Mouse (Mus musculus) stomach, embryonic 16.5 days (tissue): ENCODE measurements around the gene Susd4. TPM values are rescaled to one million over a fixed set of nuclear protein-coding genes. Genes with fewer than 3 reads are reported as not detected.

Experiments used
- ATAC-seq: fragments of 200-750 bp; cut with Nextera tagmentation; 2 replicates; pipeline ENCODE4 v1.8.0; 2017; ENCODE audit warnings: moderate number of reproducible peaks, moderate TSS enrichment; ENCODE audit not compliant: insufficient read depth, low FRiP score
- H3K27ac ChIP-seq: fragments of 300-500 bp; sonication (generic); 2 replicates; pipeline ENCODE4 v1.5.1; 2014; ENCODE audit warnings: low read length
- H3K27me3 ChIP-seq: fragments of 300-500 bp; sonication (generic); 2 replicates; pipeline ENCODE4 v1.6.1; 2014; ENCODE audit warnings: low read length, control low read depth, mixed read lengths; ENCODE audit not compliant: control insufficient read depth, insufficient read depth
- H3K36me3 ChIP-seq: fragments of 300-500 bp; sonication (generic); 2 replicates; pipeline ENCODE4 v1.6.1; 2014; ENCODE audit warnings: low read length; ENCODE audit not compliant: control insufficient read depth, insufficient read depth
- H3K4me1 ChIP-seq: fragments of 300-500 bp; sonication (generic); 2 replicates; pipeline ENCODE4 v1.6.1; 2014; ENCODE audit warnings: low read length, control low read depth, mixed read lengths; ENCODE audit not compliant: control insufficient read depth, insufficient read depth
- H3K4me2 ChIP-seq: fragments of 300-500 bp; sonication (generic); 2 replicates; pipeline ENCODE4 v1.6.1; 2014; ENCODE audit warnings: low read depth, low read length, mixed read lengths
- H3K4me3 ChIP-seq: fragments of 300-500 bp; sonication (generic); replicated peaks from 2 replicates; pipeline ENCODE4 v1.5.1; 2014; ENCODE audit warnings: mild to moderate bottlenecking, low read length
- H3K9ac ChIP-seq: fragments of 300-500 bp; sonication (generic); 2 replicates; pipeline ENCODE4 v1.6.1; 2014; ENCODE audit warnings: low read length
- H3K9me3 ChIP-seq: fragments of 300-500 bp; sonication (generic); replicated peaks from 2 replicates; pipeline ENCODE4 v1.6.1; 2016; ENCODE audit warnings: low read length, control low read depth; ENCODE audit not compliant: control insufficient read depth
- WGBS: fragments of 180-500 bp; shearing (Covaris S2); extraction: QIAGEN DNeasy Blood & Tissue Kit; methylation state at CpG from one replicate; pipeline ENCODE4 v1.1.7; 2014; 5-methylcytosine and 5-hydroxymethylcytosine counted together
- polyA plus RNA-seq: library from polyadenylated mRNA; unstranded; fragments of >200 nt; fragmentation: Nextera tagmentation; extraction: Ambion mirVana; gene quantifications from 2 replicates; pipeline ENCODE4 v1.2.1, GENCODE M21; 2015

The Susd4 gene
- polyA plus RNA-seq, 1 experiment from 2014 or later, result 15.2 TPM

DNA sequence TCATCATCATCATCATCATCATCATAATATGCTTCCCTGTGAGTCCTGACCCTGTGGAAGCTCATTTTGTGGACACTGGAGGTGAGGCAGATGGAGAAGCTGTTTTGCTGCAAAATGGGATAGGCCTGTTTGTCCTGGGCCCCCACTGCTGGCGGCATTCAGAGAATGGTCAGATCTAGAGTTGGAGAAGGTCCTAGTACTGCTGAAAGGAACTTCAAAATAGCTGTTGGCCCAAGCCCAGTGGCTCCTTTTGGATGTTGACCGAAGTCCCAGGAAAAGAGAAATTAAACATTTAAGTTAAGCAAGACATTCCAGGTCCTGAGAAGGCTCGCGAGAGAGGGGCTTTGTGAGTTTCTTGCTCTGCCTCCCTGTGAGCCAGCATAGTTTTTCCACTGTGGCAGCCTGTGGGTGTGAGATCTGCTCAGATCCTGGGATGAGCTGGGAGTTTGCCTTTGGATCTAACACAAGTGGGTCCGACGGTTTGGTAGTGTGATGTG lies 15.4 kb downstream of the Susd4 start:
- H3K36me3 ChIP-seq, result no peaks in the 10 kb centered on the region
- no peaks in the 10 kb centered on the region for H3K9me3 ChIP-seq
- no peaks in the 10 kb centered on the region for H3K27me3 ChIP-seq
- 63% methylated on average over 6 of the region's 6 CpGs for WGBS
- no peaks in the 10 kb centered on the region for H3K4me1 ChIP-seq
- H3K4me3 ChIP-seq, result no peak overlapping the region
- no peak overlapping the region for H3K27ac ChIP-seq
- no peak for ATAC-seq
- H3K9ac ChIP-seq, result no peak overlapping the region
- no peak overlapping the region for H3K4me2 ChIP-seq

- WGBS, result 86% methylated on average over 7 of the region's 7 CpGs
- H3K36me3 ChIP-seq, result no peaks in the 10 kb centered on the region
- no peak for ATAC-seq
- no peaks in the 10 kb centered on the region for H3K4me1 ChIP-seq
- no peaks in the 10 kb centered on the region for H3K27me3 ChIP-seq
- no peak overlapping the region for H3K4me2 ChIP-seq
- no peak overlapping the region for H3K9ac ChIP-seq
- no peak overlapping the region for H3K4me3 ChIP-seq
- H3K27ac ChIP-seq, result no peak overlapping the region
- H3K9me3 ChIP-seq, result no peaks in the 10 kb centered on the region
Observed at GRCm38 (mm10) chr1:182783774-182784173, 20.1 kb downstream of the Susd4 start.

DNA sequence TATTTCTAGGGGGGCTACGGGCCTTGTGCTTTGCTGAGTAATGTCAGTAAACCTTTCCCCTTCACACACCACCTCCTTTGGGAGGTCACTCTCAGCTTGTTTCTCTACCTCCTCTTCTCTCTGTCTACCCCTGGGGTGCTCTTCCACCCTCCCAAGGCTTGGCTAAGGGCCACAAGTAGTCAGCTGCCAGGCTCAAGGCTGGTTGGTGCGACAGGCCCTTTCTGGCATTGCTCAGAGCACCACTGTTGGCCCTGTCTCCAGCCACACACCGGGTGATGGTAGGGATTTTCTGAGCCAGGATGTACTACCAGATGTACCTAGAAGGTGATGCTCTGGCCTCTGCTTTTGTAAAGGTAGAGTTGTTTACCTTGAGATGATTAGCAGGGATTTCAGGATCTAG lies 21.1 kb downstream of the Susd4 start:
- Histone ChIP-seq H3K4me2 (no peak overlapping the region), H3K4me3 (no peak overlapping the region), H3K27ac (no peak overlapping the region), H3K9ac (no peak overlapping the region), H3K4me1 (0 out of 2 replicates have a peak, but pooled peaks cover 8% of the 10 kb centered on the region), H3K27me3 (no peaks in the 10 kb centered on the region), H3K9me3 (no peaks in the 10 kb centered on the region), H3K36me3 (no peaks in the 10 kb centered on the region)
- ATAC-seq, result 0 out of 2 replicates have a peak, but pooled peaks have one; percentile 19
- 77% methylated on average over 3 of the region's 3 CpGs for WGBS

- 0 out of 2 replicates have a peak, but pooled peaks cover 8% of the 10 kb centered on the region for H3K4me1 ChIP-seq
- H3K9ac ChIP-seq, result no peak overlapping the region
- no peaks in the 10 kb centered on the region for H3K9me3 ChIP-seq
- no peak overlapping the region for H3K4me2 ChIP-seq
- no peak overlapping the region for H3K27ac ChIP-seq
- WGBS, result 82% methylated on average over 5 of the region's 5 CpGs
- no peaks in the 10 kb centered on the region for H3K36me3 ChIP-seq
- no peak overlapping the region for H3K4me3 ChIP-seq
- H3K27me3 ChIP-seq, result no peaks in the 10 kb centered on the region
- ATAC-seq, result no peak
Observed at GRCm38 (mm10) chr1:182785504-182785903, 21.8 kb downstream of the Susd4 start.

DNA sequence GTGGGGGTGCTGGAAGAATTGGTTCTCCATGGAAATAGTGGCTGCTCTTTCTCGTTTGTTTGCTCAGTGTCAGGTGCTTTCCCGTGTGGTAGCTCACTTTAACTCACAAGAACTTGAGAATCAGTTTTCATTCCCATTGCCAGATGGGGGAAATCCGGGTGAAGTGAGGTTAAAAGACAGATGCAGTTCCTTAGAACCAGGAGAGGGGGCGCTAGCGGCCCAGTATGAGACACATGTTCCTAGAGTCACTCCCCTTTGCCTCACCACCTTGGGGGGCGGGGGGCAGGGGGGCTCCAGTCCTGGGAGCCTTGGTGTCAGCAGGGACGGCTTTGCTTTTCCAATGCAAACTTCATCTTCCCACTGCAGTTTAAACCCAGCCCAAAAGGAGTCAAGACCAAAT lies 23.4 kb downstream of the Susd4 start:
- WGBS, result 46% methylated on average over 7 of the region's 7 CpGs
- ATAC-seq, result no peak
- H3K27ac ChIP-seq, result no peak overlapping the region
- H3K27me3 ChIP-seq, result no peaks in the 10 kb centered on the region
- H3K36me3 ChIP-seq, result no peaks in the 10 kb centered on the region
- H3K9me3 ChIP-seq, result no peaks in the 10 kb centered on the region
- 0 out of 2 replicates have a peak, but pooled peaks cover 8% of the 10 kb centered on the region for H3K4me1 ChIP-seq
- no peak overlapping the region for H3K4me3 ChIP-seq
- no peak overlapping the region for H3K9ac ChIP-seq
- no peak overlapping the region for H3K4me2 ChIP-seq

GRCm38 (mm10) chr1:182788896-182789295 lies 25.2 kb downstream of the Susd4 start:
- Histone ChIP-seq H3K27ac (no peak overlapping the region), H3K4me1 (peaks cover 20% of the 10 kb centered on the region; the same call in 1 of the 2 replicates), H3K9ac (no peak overlapping the region), H3K36me3 (no peaks in the 10 kb centered on the region), H3K9me3 (no peaks in the 10 kb centered on the region), H3K27me3 (no peaks in the 10 kb centered on the region), H3K4me2 (no peak overlapping the region), H3K4me3 (no peak overlapping the region)
- 33% methylated on average over 6 of the region's 6 CpGs for WGBS
- ATAC-seq, result no peak

- H3K9ac ChIP-seq, result peak overlapping the region; percentile 38; the same call in 1 of the 2 replicates
- peak; percentile 70 for ATAC-seq
- 12% methylated on average over 16 of the region's 16 CpGs for WGBS
- H3K36me3 ChIP-seq, result no peaks in the 10 kb centered on the region
- H3K27ac ChIP-seq, result peak overlapping the region; percentile 63
- no peaks in the 10 kb centered on the region for H3K9me3 ChIP-seq
- H3K4me1 ChIP-seq, result peaks cover 20% of the 10 kb centered on the region; the same call in 1 of the 2 replicates
- H3K27me3 ChIP-seq, result no peaks in the 10 kb centered on the region
- H3K4me3 ChIP-seq, result no peak overlapping the region
- H3K4me2 ChIP-seq, result peak overlapping the region; percentile 26; the same call in 1 of the 2 replicates
Observed at GRCm38 (mm10) chr1:182792521-182793071, 28.9 kb downstream of the Susd4 start.

- no peak for ATAC-seq
- Histone ChIP-seq H3K27me3 (no peaks in the 10 kb centered on the region), H3K9ac (no peak overlapping the region), H3K4me3 (no peak overlapping the region), H3K4me2 (no peak overlapping the region), H3K4me1 (peaks cover 17% of the 10 kb centered on the region; the same call in 1 of the 2 replicates), H3K36me3 (no peaks in the 10 kb centered on the region), H3K27ac (no peak overlapping the region), H3K9me3 (no peaks in the 10 kb centered on the region)
- 84% methylated on average over 10 of the region's 10 CpGs for WGBS
Observed at GRCm38 (mm10) chr1:182794221-182794620, 30.6 kb downstream of the Susd4 start.

DNA sequence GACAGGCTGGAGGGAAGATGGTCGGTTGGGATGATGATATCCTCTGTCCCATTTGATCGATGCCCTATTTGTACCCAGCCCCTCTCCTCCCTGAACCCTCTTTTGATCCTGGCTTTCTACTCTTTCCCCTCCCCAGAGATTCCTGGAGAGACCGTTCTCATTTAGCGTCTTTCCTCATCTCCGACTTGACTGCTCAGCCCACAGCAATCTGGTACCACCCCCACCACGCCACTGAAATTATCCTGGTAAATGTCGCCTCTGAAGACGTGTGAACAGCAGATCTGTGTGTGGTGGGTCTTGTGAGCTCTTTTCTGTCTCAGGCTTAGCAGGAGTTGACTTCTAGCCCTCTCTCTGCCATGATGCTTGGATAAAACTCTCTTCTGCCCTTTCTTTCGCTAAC lies 31.0 kb downstream of the Susd4 start:
- no peak for ATAC-seq
- Histone ChIP-seq H3K36me3 (no peaks in the 10 kb centered on the region), H3K4me1 (peaks cover 14% of the 10 kb centered on the region; the same call in 1 of the 2 replicates), H3K4me2 (no peak overlapping the region), H3K27ac (no peak overlapping the region), H3K27me3 (no peaks in the 10 kb centered on the region), H3K9ac (no peak overlapping the region), H3K9me3 (no peaks in the 10 kb centered on the region), H3K4me3 (no peak overlapping the region)
- WGBS, result 91% methylated on average over 9 of the region's 9 CpGs
